Mouse (Mus musculus): ENCODE measurements around the gene Ttc28.

DNA sequence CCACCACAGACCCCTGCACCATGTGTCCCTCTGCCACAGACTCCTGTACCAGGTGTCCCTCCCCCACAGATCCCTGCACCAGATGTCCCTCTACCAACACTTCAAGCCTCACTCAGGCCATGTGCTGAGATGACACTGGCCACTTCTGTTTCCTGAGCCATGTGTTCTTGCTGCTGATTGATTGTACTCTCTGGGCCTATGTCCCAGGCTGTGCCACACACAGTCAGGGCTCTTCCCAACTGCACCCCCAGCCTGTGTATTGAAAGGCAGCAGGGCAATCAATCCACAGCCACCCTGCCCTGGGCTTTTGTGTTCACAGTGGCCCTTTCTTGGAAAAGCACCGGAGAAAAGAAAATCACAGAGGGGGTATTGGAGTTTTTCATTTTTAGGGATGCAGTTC, 352.2 kb downstream of the Ttc28 start:
- TF ChIP-seq ZC3H11A (IDR thresholded peaks at IDR 0.05; ENCODE audit: borderline replicate concordance, low read depth, low read length) = no peak
- TF ChIP-seq HCFC1 (IDR thresholded peaks at IDR 0.05; ENCODE audit: borderline replicate concordance, insufficient read depth, low read length) = no peak
- TF ChIP-seq CHD2 (IDR thresholded peaks at IDR 0.05; ENCODE audit: low read depth, low read length) = no peak
- no peak for TF ChIP-seq MAFK (IDR thresholded peaks at IDR 0.05; ENCODE audit: insufficient read depth, low read depth, low read length)
